Mouse (Mus musculus) activated CD4-positive, CD25-positive, alpha-beta regulatory T cell, adult 4 months (primary cell): ENCODE results near the gene Syngr4. TPM values are rescaled to one million over a fixed set of nuclear protein-coding genes. Genes with fewer than 3 reads are reported as not detected.
"Not testable (repeated sequence)": the region's sequence is repeated elsewhere in the genome, so short reads cannot be mapped to it uniquely, and the experiment has no call there.

Experiments used
- ATAC-seq: one replicate; pipeline ENCODE4 v1.8.0; 2017
- polyA plus RNA-seq, 2 experiments: library from polyadenylated mRNA; unstranded; fragments of 100-300 nt; shearing (Covaris generic); gene quantifications; one replicate each; pipeline ENCODE4 v1.2.1; 2017

Syngr4 gene
- polyA plus RNA-seq, 2 experiments from 2014 or later: not detected

GRCm38 (mm10) chr7:45915011-45915410 lies 18.5 kb upstream of the Syngr4 start:
- ATAC-seq: no peak

GRCm38 (mm10) chr7:45914067-45914466 lies 17.6 kb upstream of the Syngr4 start:
- no peak for ATAC-seq

GRCm38 (mm10) chr7:45909145-45909544 lies 12.6 kb upstream of the Syngr4 start:
- ATAC-seq: no peak

- ATAC-seq: no peak
Observed at GRCm38 (mm10) chr7:45908384-45908783, 11.9 kb upstream of the Syngr4 start.

GRCm38 (mm10) chr7:45906622-45907021 lies 10.1 kb upstream of the Syngr4 start:
- ATAC-seq: no peak

- ATAC-seq: no peak
Observed at GRCm38 (mm10) chr7:45902481-45903002, 6.0 kb upstream of the Syngr4 start.

GRCm38 (mm10) chr7:45901562-45901961 lies 5.0 kb upstream of the Syngr4 start:
- no peak for ATAC-seq

- ATAC-seq: peak; percentile 32
Observed at GRCm38 (mm10) chr7:45898125-45898524, 1.6 kb upstream of the Syngr4 start.

- ATAC-seq: no peak
Observed at GRCm38 (mm10) chr7:45897258-45897757, 794 bp upstream of the Syngr4 start.

- ATAC-seq: peak; percentile 7
Observed at GRCm38 (mm10) chr7:45895931-45896516, 490 bp downstream of the Syngr4 start.

- no peak for ATAC-seq
Observed at GRCm38 (mm10) chr7:45892651-45893050, 3.9 kb downstream of the Syngr4 start.

- no peak for ATAC-seq
Observed at GRCm38 (mm10) chr7:45887246-45887645, 9.3 kb downstream of the Syngr4 start.

- ATAC-seq: no peak
Observed at GRCm38 (mm10) chr7:45881011-45881410, 15.5 kb downstream of the Syngr4 start.

GRCm38 (mm10) chr7:45880531-45880930 lies 16.0 kb downstream of the Syngr4 start:
- no peak for ATAC-seq

GRCm38 (mm10) chr7:45878278-45878677 lies 18.2 kb downstream of the Syngr4 start, which contains the start of gene Grin2d:
Gene Grin2d (minus strand): TSS chr7:45878378.
- not testable (repeated sequence) for ATAC-seq

GRCm38 (mm10) chr7:45876895-45877294 lies 19.6 kb downstream of the Syngr4 start:
- ATAC-seq: no peak

GRCm38 (mm10) chr7:45873061-45873947 lies 23.2 kb downstream of the Syngr4 start:
- ATAC-seq: no peak

- ATAC-seq: peak; percentile 83
Observed at GRCm38 (mm10) chr7:45872624-45873023, 23.9 kb downstream of the Syngr4 start, which contains the start of gene Kdelr1. Gene Kdelr1 (plus strand): TSS chr7:45872772.

- no peak for ATAC-seq
Observed at GRCm38 (mm10) chr7:45870282-45871058, 26.0 kb downstream of the Syngr4 start.

- no peak for ATAC-seq
Observed at GRCm38 (mm10) chr7:45869787-45870186, 26.7 kb downstream of the Syngr4 start.

GRCm38 (mm10) chr7:45869107-45869670 lies 27.3 kb downstream of the Syngr4 start:
- ATAC-seq: no peak

- no peak for ATAC-seq
Observed at GRCm38 (mm10) chr7:45867871-45868270, 28.6 kb downstream of the Syngr4 start.
